ENCODE assay signal across 8 mouse cellular contexts in genomic region chr6:124807986-124808357, GRCm38 (mm10). TPM values are rescaled to one million over a fixed set of nuclear protein-coding genes. Genes with fewer than 3 reads are reported as not detected.
DNase-seq lines count a peak whose midpoint lies in the region; ATAC-seq and TF ChIP-seq lines count a peak whose summit lies in the region.

No protein-coding gene starts in this region.

- no peaks in the 10 kb centered on the region for H3K9me3 ChIP-seq in lung, embryonic 16.5 days (ENCODE audit: control insufficient read depth, low read length)
- H3K9me3 ChIP-seq in limb, embryonic 14.5 days (ENCODE audit: control insufficient read depth, low read length): no peaks in the 10 kb centered on the region
- H3K9me3 ChIP-seq in stomach, embryonic 15.5 days: no peaks in the 10 kb centered on the region

- peaks cover 12% of the 10 kb centered on the region for H3K36me3 ChIP-seq in lung, embryonic 16.5 days (ENCODE audit: control insufficient read depth, insufficient read depth, low read length)
- peaks cover 29% of the 10 kb centered on the region for H3K36me3 ChIP-seq in limb, embryonic 14.5 days (ENCODE audit: control insufficient read depth, insufficient read depth, low read length)
- peaks cover 16% of the 10 kb centered on the region for H3K36me3 ChIP-seq in stomach, embryonic 15.5 days

- DNase-seq in cerebellum, adult 11-12 months: peak; percentile 40
- DNase-seq in cerebellum, adult 9-10 months: no peak
- no peak for DNase-seq in lung, adult 18-20 months
- DNase-seq in limb, embryonic 14.5 days (ENCODE audit: low spot score): no peak
- no peak for DNase-seq in urinary bladder, adult 18-20 months (ENCODE audit: low spot score in 2 of 2)
- DNase-seq in layer of hippocampus, adult 11-12 months (ENCODE audit: low spot score): no peak

- H3K4me3 ChIP-seq in lung, embryonic 16.5 days (ENCODE audit: low read length): peak overlapping the region; percentile 77
- peak overlapping the region; percentile 58 for H3K4me3 ChIP-seq in limb, embryonic 14.5 days (replicated peaks; ENCODE audit: low read length)
- H3K4me3 ChIP-seq in stomach, embryonic 15.5 days (replicated peaks): peak overlapping the region; percentile 68

- no peak for ATAC-seq in lung, embryonic 16.5 days (ENCODE audit: low read depth)
- no peak for ATAC-seq in limb, embryonic 14.5 days (ENCODE audit: low FRiP score, low read depth)
- ATAC-seq in stomach, embryonic 15.5 days (ENCODE audit: insufficient read depth, low FRiP score, low read depth): no peak

- H3K4me2 ChIP-seq in lung, embryonic 16.5 days (ENCODE audit: low read depth, low read length): peak overlapping the region; percentile 98
- peak overlapping the region; percentile 95 for H3K4me2 ChIP-seq in limb, embryonic 14.5 days (replicated peaks; ENCODE audit: low read depth, low read length, severe bottlenecking)
- peak overlapping the region; percentile 97 for H3K4me2 ChIP-seq in stomach, embryonic 15.5 days

- 59% methylated on average over 6 of the region's 6 CpGs for WGBS in lung, embryonic 16.5 days
- WGBS in limb, embryonic 14.5 days: 82% methylated on average over 6 of the region's 6 CpGs
- 60% methylated on average over 6 of the region's 6 CpGs for WGBS in stomach, embryonic 15.5 days

- H3K4me1 ChIP-seq in lung, embryonic 16.5 days (replicated peaks; ENCODE audit: control insufficient read depth, insufficient read depth, low read length): peaks cover 31% of the 10 kb centered on the region
- H3K4me1 ChIP-seq in limb, embryonic 14.5 days (ENCODE audit: control insufficient read depth, insufficient read depth, low read length): peaks cover 25% of the 10 kb centered on the region
- peaks cover 44% of the 10 kb centered on the region for H3K4me1 ChIP-seq in stomach, embryonic 15.5 days

- no peaks in the 10 kb centered on the region for H3K27me3 ChIP-seq in lung, embryonic 16.5 days (ENCODE audit: control insufficient read depth, insufficient read depth, low read depth, low read length)
- no peaks in the 10 kb centered on the region for H3K27me3 ChIP-seq in limb, embryonic 14.5 days (ENCODE audit: control insufficient read depth, insufficient read depth, low read length)
- no peaks in the 10 kb centered on the region for H3K27me3 ChIP-seq in stomach, embryonic 15.5 days (replicated peaks)

- H3K9ac ChIP-seq in lung, embryonic 16.5 days (ENCODE audit: low read length): peak overlapping the region; percentile 84
- 0 out of 2 replicates have a peak overlapping the region, but pooled peaks have one; percentile 64 for H3K9ac ChIP-seq in limb, embryonic 14.5 days (ENCODE audit: low read depth, low read length, severe bottlenecking)
- no peak overlapping the region for H3K9ac ChIP-seq in stomach, embryonic 15.5 days

- peak overlapping the region; percentile 96 for H3K27ac ChIP-seq in lung, embryonic 16.5 days (ENCODE audit: low read length)
- peak overlapping the region; percentile 59; the same call in 1 of the 2 replicates for H3K27ac ChIP-seq in limb, embryonic 14.5 days (replicated peaks; ENCODE audit: low read depth, low read length)
- peak overlapping the region; percentile 96 for H3K27ac ChIP-seq in stomach, embryonic 15.5 days

- TF ChIP-seq POLR2A in limb, embryonic 14.5 days (IDR thresholded peaks at IDR 0.05; ENCODE audit: borderline replicate concordance, extremely low read depth, insufficient read depth, insufficient read length): no peak

RNA-seq across cellular contexts. Expression of gene Spsb2, which starts 0.5 kb away (rescaled TPM):
- 13.6 and 14.2 TPM in 2 replicates for polyA plus RNA-seq in lung, embryonic 16.5 days (2015; fragmentation: Nextera tagmentation; extraction: Ambion mirVana)
- 9.8 and 11.1 TPM in 2 replicates for polyA plus RNA-seq in limb, embryonic 14.5 days (2012; rRNA removed)
- polyA plus RNA-seq in limb, embryonic 14.5 days (2014; fragmentation: Nextera tagmentation; extraction: Ambion mirVana): 8.9 and 10.8 TPM in 2 replicates
- 11.7 and 12.7 TPM in 2 replicates for polyA plus RNA-seq in stomach, embryonic 15.5 days (2015; fragmentation: Nextera tagmentation; extraction: Ambion mirVana)

RNA-seq across cellular contexts. Expression of gene Tpi1, which starts 6.1 kb away (rescaled TPM):
- 680 and 700 TPM in 2 replicates for polyA plus RNA-seq in lung, embryonic 16.5 days (2015; fragmentation: Nextera tagmentation; extraction: Ambion mirVana)
- 636 and 744 TPM in 2 replicates for polyA plus RNA-seq in limb, embryonic 14.5 days (2012; rRNA removed)
- 808 and 825 TPM in 2 replicates for polyA plus RNA-seq in limb, embryonic 14.5 days (2014; fragmentation: Nextera tagmentation; extraction: Ambion mirVana)
- 890 and 914 TPM in 2 replicates for polyA plus RNA-seq in stomach, embryonic 15.5 days (2015; fragmentation: Nextera tagmentation; extraction: Ambion mirVana)

RNA-seq across cellular contexts. Expression of gene Usp5, which starts 21.3 kb away (rescaled TPM):
- polyA plus RNA-seq in lung, embryonic 16.5 days (2015; fragmentation: Nextera tagmentation; extraction: Ambion mirVana): 138 and 139 TPM in 2 replicates
- 105 and 119 TPM in 2 replicates for polyA plus RNA-seq in limb, embryonic 14.5 days (2012; rRNA removed)
- 115 and 120 TPM in 2 replicates for polyA plus RNA-seq in limb, embryonic 14.5 days (2014; fragmentation: Nextera tagmentation; extraction: Ambion mirVana)
- 116 and 125 TPM in 2 replicates for polyA plus RNA-seq in stomach, embryonic 15.5 days (2015; fragmentation: Nextera tagmentation; extraction: Ambion mirVana)

RNA-seq across cellular contexts. Expression of gene Cdca3, which starts 21.4 kb away (rescaled TPM):
- polyA plus RNA-seq in lung, embryonic 16.5 days (2015; fragmentation: Nextera tagmentation; extraction: Ambion mirVana): 175 and 176 TPM in 2 replicates
- 141 and 164 TPM in 2 replicates for polyA plus RNA-seq in limb, embryonic 14.5 days (2012; rRNA removed)
- 128 and 146 TPM in 2 replicates for polyA plus RNA-seq in limb, embryonic 14.5 days (2014; fragmentation: Nextera tagmentation; extraction: Ambion mirVana)
- 141 and 159 TPM in 2 replicates for polyA plus RNA-seq in stomach, embryonic 15.5 days (2015; fragmentation: Nextera tagmentation; extraction: Ambion mirVana)

RNA-seq across cellular contexts. Expression of gene Lrrc23, which starts 28.4 kb away (rescaled TPM):
- polyA plus RNA-seq in lung, embryonic 16.5 days (2015; fragmentation: Nextera tagmentation; extraction: Ambion mirVana): 34.0 and 44.7 TPM in 2 replicates
- polyA plus RNA-seq in limb, embryonic 14.5 days (2012; rRNA removed): 1.1 TPM in 2 replicates
- 0.88 and 1.2 TPM in 2 replicates for polyA plus RNA-seq in limb, embryonic 14.5 days (2014; fragmentation: Nextera tagmentation; extraction: Ambion mirVana)
- 0.35 and 1.3 TPM in 2 replicates for polyA plus RNA-seq in stomach, embryonic 15.5 days (2015; fragmentation: Nextera tagmentation; extraction: Ambion mirVana)
